Mouse (Mus musculus) heart, postnatal 0 days (tissue): Measurements from ENCODE around the gene Wfdc5.

Experiments
- CTCF ChIP-seq: IDR thresholded peaks from 2 replicates; pipeline ENCODE4 v1.5.1; 2016; ENCODE audit warnings: antibody characterized with exemption, control low read depth, low read depth
- EP300 ChIP-seq: IDR thresholded peaks from 2 replicates; pipeline ENCODE4 v1.6.1; 2016; ENCODE audit warnings: antibody characterized with exemption, low read depth

DNA sequence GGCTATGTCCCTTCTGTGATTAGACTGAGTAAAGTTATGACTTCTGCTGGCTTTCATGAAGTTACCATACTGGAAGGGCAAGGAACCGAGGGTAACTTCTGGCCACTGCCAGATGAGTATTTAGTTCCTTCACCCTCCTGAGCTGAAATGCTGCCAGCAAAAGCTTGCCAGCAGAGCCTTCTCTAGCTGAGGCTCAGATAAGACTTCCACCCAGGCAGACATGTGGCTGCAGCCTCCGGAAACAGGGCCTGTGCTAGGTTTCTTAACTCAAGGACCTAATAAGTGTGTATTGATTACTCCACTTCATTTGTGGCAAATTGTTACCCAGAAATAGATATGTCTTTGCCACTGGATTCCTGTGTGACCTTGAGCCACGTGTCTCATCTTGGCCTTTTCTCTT is 9.1 kb downstream of the Wfdc5 start:
- TF ChIP-seq CTCF (no peak), EP300 (no peak)
